Mouse (Mus musculus): ENCODE data around the gene Akr7a5. TPM values are rescaled to one million over a fixed set of nuclear protein-coding genes. Genes with fewer than 3 reads are reported as not detected.

The Akr7a5 gene
- polyA plus RNA-seq, 1 experiment from 2014 or later, result 104 TPM

- WGBS, result 85% methylated on average over 4 of the region's 4 CpGs
- peaks cover 19% of the 10 kb centered on the region; the same call in 1 of the 2 replicates for H3K27me3 ChIP-seq (ENCODE audit: insufficient read depth, poor library complexity, severe bottlenecking)
- H3K27ac ChIP-seq, result no peak overlapping the region
- H3K36me3 ChIP-seq, result peaks cover 15% of the 10 kb centered on the region
- no peak for DNase-seq (ENCODE audit: low spot score)
- no peak overlapping the region for H3K4me3 ChIP-seq
- H3K9me3 ChIP-seq, result no peaks in the 10 kb centered on the region
- H3K4me1 ChIP-seq (replicated peaks), result peaks cover 5% of the 10 kb centered on the region
Measured at GRCm38 (mm10) chr4:139340835-139341234, 30.3 kb downstream of the Akr7a5 start.

GRCm38 (mm10) chr4:139341556-139342233 lies 31.2 kb downstream of the Akr7a5 start:
- Histone ChIP-seq H3K27me3 (ENCODE audit: insufficient read depth, poor library complexity, severe bottlenecking) (peaks cover 18% of the 10 kb centered on the region; the same call in 1 of the 2 replicates), H3K36me3 (peaks cover 23% of the 10 kb centered on the region), H3K4me3 (no peak overlapping the region), H3K4me1 (replicated peaks) (peaks cover 5% of the 10 kb centered on the region), H3K27ac (no peak overlapping the region), H3K9me3 (no peaks in the 10 kb centered on the region)
- DNase-seq (ENCODE audit: low spot score), result no peak
- 79% methylated on average over 7 of the region's 7 CpGs for WGBS

- no peak for DNase-seq (ENCODE audit: low spot score)
- WGBS, result 83% methylated on average over 5 of the region's 5 CpGs
- H3K27ac ChIP-seq, result no peak overlapping the region
- no peak overlapping the region for H3K4me3 ChIP-seq
- no peaks in the 10 kb centered on the region for H3K4me1 ChIP-seq (replicated peaks)
- no peaks in the 10 kb centered on the region for H3K27me3 ChIP-seq (ENCODE audit: insufficient read depth, poor library complexity, severe bottlenecking)
- H3K36me3 ChIP-seq, result peaks cover 44% of the 10 kb centered on the region
- H3K9me3 ChIP-seq, result no peaks in the 10 kb centered on the region
Measured at GRCm38 (mm10) chr4:139343718-139344117, 33.2 kb downstream of the Akr7a5 start.

- Histone ChIP-seq H3K27ac (no peak overlapping the region), H3K36me3 (peaks cover 60% of the 10 kb centered on the region), H3K27me3 (ENCODE audit: insufficient read depth, poor library complexity, severe bottlenecking) (no peaks in the 10 kb centered on the region), H3K9me3 (no peaks in the 10 kb centered on the region), H3K4me3 (no peak overlapping the region), H3K4me1 (replicated peaks) (peaks cover 3% of the 10 kb centered on the region)
- DNase-seq (ENCODE audit: low spot score), result no peak
- WGBS, result 74% methylated on average over 23 of the region's 23 CpGs
Measured at GRCm38 (mm10) chr4:139345416-139346019, 35.0 kb downstream of the Akr7a5 start.

- WGBS, result under 1% methylated on average over 64 of the region's 64 CpGs
- Histone ChIP-seq H3K9me3 (no peaks in the 10 kb centered on the region), H3K4me3 (peak within 1 kb of the TSS; percentile 81), H3K27ac (peak within 1 kb of the TSS; percentile 99), H3K27me3 (ENCODE audit: insufficient read depth, poor library complexity, severe bottlenecking) (no peaks in the 10 kb centered on the region), H3K36me3 (peaks cover 64% of the 10 kb centered on the region), H3K4me1 (replicated peaks) (peaks cover 23% of the 10 kb centered on the region)
- peak; percentile 88 for DNase-seq (ENCODE audit: low spot score)
Measured at GRCm38 (mm10) chr4:139351931-139352711, 41.6 kb downstream of the Akr7a5 start, which contains the start of the genes Mrto4, Emc1 and Ubr4. Gene Mrto4 (minus strand): TSS chr4:139352576. Gene Emc1 (plus strand): TSS chr4:139352587. Gene Ubr4 (plus strand): TSS chr4:139352609.

GRCm38 (mm10) chr4:139352832-139353231 lies 42.3 kb downstream of the Akr7a5 start:
- Histone ChIP-seq H3K4me1 (replicated peaks) (peaks cover 23% of the 10 kb centered on the region), H3K9me3 (no peaks in the 10 kb centered on the region), H3K27me3 (ENCODE audit: insufficient read depth, poor library complexity, severe bottlenecking) (no peaks in the 10 kb centered on the region), H3K27ac (peak overlapping the region; percentile 99), H3K36me3 (peaks cover 64% of the 10 kb centered on the region), H3K4me3 (peak overlapping the region; percentile 81)
- DNase-seq (ENCODE audit: low spot score), result no peak
- WGBS, result under 1% methylated on average over 7 of the region's 7 CpGs

- Histone ChIP-seq H3K4me3 (no peak overlapping the region), H3K36me3 (peaks cover 81% of the 10 kb centered on the region), H3K4me1 (replicated peaks) (peaks cover 9% of the 10 kb centered on the region), H3K9me3 (no peaks in the 10 kb centered on the region), H3K27ac (no peak overlapping the region), H3K27me3 (ENCODE audit: insufficient read depth, poor library complexity, severe bottlenecking) (no peaks in the 10 kb centered on the region)
- 94% methylated on average over 3 of the region's 3 CpGs for WGBS
- no peak for DNase-seq (ENCODE audit: low spot score)
Measured at GRCm38 (mm10) chr4:139357211-139357610, 46.7 kb downstream of the Akr7a5 start.

GRCm38 (mm10) chr4:139360761-139361548 lies 50.4 kb downstream of the Akr7a5 start:
- Histone ChIP-seq H3K4me1 (replicated peaks) (no peaks in the 10 kb centered on the region), H3K9me3 (no peaks in the 10 kb centered on the region), H3K27me3 (ENCODE audit: insufficient read depth, poor library complexity, severe bottlenecking) (no peaks in the 10 kb centered on the region), H3K36me3 (peaks cover 99% of the 10 kb centered on the region), H3K4me3 (no peak overlapping the region), H3K27ac (no peak overlapping the region)
- no peak for DNase-seq (ENCODE audit: low spot score)
- WGBS, result 93% methylated on average over 11 of the region's 11 CpGs

- 96% methylated on average over 3 of the region's 3 CpGs for WGBS
- no peaks in the 10 kb centered on the region for H3K9me3 ChIP-seq
- no peak for DNase-seq (ENCODE audit: low spot score)
- H3K4me1 ChIP-seq (replicated peaks), result no peaks in the 10 kb centered on the region
- no peaks in the 10 kb centered on the region for H3K27me3 ChIP-seq (ENCODE audit: insufficient read depth, poor library complexity, severe bottlenecking)
- H3K36me3 ChIP-seq, result peaks cover 98% of the 10 kb centered on the region
- H3K4me3 ChIP-seq, result no peak overlapping the region
- no peak overlapping the region for H3K27ac ChIP-seq
Measured at GRCm38 (mm10) chr4:139367336-139367735, 56.8 kb downstream of the Akr7a5 start.

Other genes starting within 250 kb of the Akr7a5 start
- gene Htr6, start 235.2 kb upstream of the Akr7a5 start, polyA plus RNA-seq (2016; fragmentation: Nextera tagmentation; extraction: Ambion mirVana), result 0.08 TPM in 1 of 2 replicates, not detected in the other
- 12.3 and 17.2 TPM in 2 replicates for gene Nbl1, start 217.8 kb upstream of the Akr7a5 start, polyA plus RNA-seq (2016; fragmentation: Nextera tagmentation; extraction: Ambion mirVana)
- 377 and 428 TPM in 2 replicates for gene Minos1, start 179.6 kb upstream of the Akr7a5 start, polyA plus RNA-seq (2016; fragmentation: Nextera tagmentation; extraction: Ambion mirVana)
- 331 and 370 TPM in 2 replicates for gene Capzb, start 117.8 kb upstream of the Akr7a5 start, polyA plus RNA-seq (2016; fragmentation: Nextera tagmentation; extraction: Ambion mirVana)
- gene Pqlc2, start within 50 bp of the Akr7a5 start, polyA plus RNA-seq (2016; fragmentation: Nextera tagmentation; extraction: Ambion mirVana), result 15.0 and 16.3 TPM in 2 replicates
- gene Mrto4, start 41.8 kb downstream of the Akr7a5 start, polyA plus RNA-seq (2016; fragmentation: Nextera tagmentation; extraction: Ambion mirVana), result 148 and 158 TPM in 2 replicates
- 34.9 and 38.3 TPM in 2 replicates for gene Emc1, start 41.8 kb downstream of the Akr7a5 start, polyA plus RNA-seq (2016; fragmentation: Nextera tagmentation; extraction: Ambion mirVana)
- gene Ubr4, start 41.9 kb downstream of the Akr7a5 start, polyA plus RNA-seq (2016; fragmentation: Nextera tagmentation; extraction: Ambion mirVana), result 60.7 and 64.3 TPM in 2 replicates
- gene Iffo2, start 219.8 kb downstream of the Akr7a5 start, polyA plus RNA-seq (2016; fragmentation: Nextera tagmentation; extraction: Ambion mirVana), result 3.6 and 4.6 TPM in 2 replicates